Mouse (Mus musculus) embryonic facial prominence, embryonic 15.5 days (tissue): Measurements from ENCODE around the gene Tmem38b. TPM values are rescaled to one million over a fixed set of nuclear protein-coding genes. Genes with fewer than 3 reads are reported as not detected.
"Not testable (repeated sequence)": the region's sequence is repeated elsewhere in the genome, so short reads cannot be mapped to it uniquely, and the experiment has no call there.

Experiments
- ATAC-seq: fragments of 200-750 bp; cut with Nextera tagmentation; 2 replicates; pipeline ENCODE4 v1.8.0; 2017; ENCODE audit warnings: low read depth, moderate TSS enrichment; ENCODE audit not compliant: insufficient number of reproducible peaks, low FRiP score, low TSS enrichment
- H3K27ac ChIP-seq: fragments of 300-500 bp; sonication (generic); replicated peaks from 2 replicates; pipeline ENCODE4 v1.5.1; 2015; ENCODE audit warnings: mild to moderate bottlenecking, inconsistent platforms
- H3K27me3 ChIP-seq: fragments of 300-500 bp; sonication (generic); 2 replicates; pipeline ENCODE4 v1.6.1; 2015; ENCODE audit warnings: inconsistent platforms
- H3K36me3 ChIP-seq: fragments of 300-500 bp; sonication (generic); 2 replicates; pipeline ENCODE4 v1.6.1; 2015; ENCODE audit warnings: mild to moderate bottlenecking, inconsistent platforms
- H3K4me1 ChIP-seq: fragments of 300-500 bp; sonication (generic); 2 replicates; pipeline ENCODE4 v1.6.1; 2015; ENCODE audit warnings: inconsistent platforms
- H3K4me2 ChIP-seq: fragments of 300-500 bp; sonication (generic); replicated peaks from 2 replicates; pipeline ENCODE4 v1.6.1; 2015; ENCODE audit warnings: mild to moderate bottlenecking, inconsistent platforms
- H3K4me3 ChIP-seq: fragments of 300-500 bp; sonication (generic); replicated peaks from 2 replicates; pipeline ENCODE4 v1.5.1; 2015; ENCODE audit warnings: mild to moderate bottlenecking, inconsistent platforms
- H3K9ac ChIP-seq: fragments of 300-500 bp; sonication (generic); 2 replicates; pipeline ENCODE4 v1.6.1; 2015; ENCODE audit warnings: inconsistent platforms
- H3K9me3 ChIP-seq: fragments of 300-500 bp; sonication (generic); replicated peaks from 2 replicates; pipeline ENCODE4 v1.6.1; 2016; ENCODE audit warnings: inconsistent platforms
- WGBS: fragments of 180-500 bp; shearing (Covaris S2); methylation state at CpG from one replicate; pipeline ENCODE4 v1.1.7; 2015; 5-methylcytosine and 5-hydroxymethylcytosine counted together
- polyA plus RNA-seq: library from polyadenylated mRNA; unstranded; fragments of >200 nt; fragmentation: Nextera tagmentation; extraction: Ambion mirVana; gene quantifications from 2 replicates; pipeline ENCODE4 v1.2.1, GENCODE M21; 2015

Tmem38b gene
- polyA plus RNA-seq, 1 experiment from 2014 or later = 11.4 TPM

DNA sequence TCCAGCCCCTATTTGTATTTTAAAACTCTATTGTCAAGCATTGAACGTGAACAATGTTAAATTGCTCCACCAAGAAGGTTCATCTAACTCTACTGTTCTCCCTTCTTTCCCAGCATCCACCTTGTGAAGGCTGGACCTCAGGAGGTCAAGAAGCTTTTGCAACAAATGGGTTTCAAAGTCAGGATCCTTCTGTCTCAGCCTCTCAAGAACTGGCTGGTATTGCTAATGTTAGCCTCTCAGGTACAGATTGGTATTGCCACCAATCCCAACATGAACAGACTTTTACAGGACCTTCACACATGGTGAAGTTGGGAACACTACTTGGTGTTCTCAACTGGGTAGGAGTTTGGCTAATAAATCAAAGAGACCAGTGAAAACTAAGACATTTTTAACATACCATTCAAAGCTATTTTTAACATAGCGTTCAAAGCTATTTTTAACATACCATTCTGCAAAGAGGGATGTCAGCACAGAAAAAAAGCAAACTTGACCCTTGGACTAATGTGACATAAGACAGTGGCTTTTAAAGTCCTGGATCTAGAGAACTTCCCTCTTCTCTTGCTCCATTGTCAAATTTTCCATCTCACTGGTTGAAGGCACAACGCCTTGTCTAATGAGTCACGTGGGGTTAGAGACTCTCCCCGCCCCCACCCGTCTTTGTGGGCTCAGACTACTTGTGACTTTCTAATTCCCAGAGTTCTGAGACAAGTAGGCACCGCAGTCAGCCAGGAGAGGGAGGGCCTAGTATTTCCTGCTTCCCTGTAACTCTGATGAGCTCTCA lies 26.8 kb upstream of the Tmem38b start:
- 46% methylated on average over 7 of the region's 7 CpGs for WGBS
- no peaks in the 10 kb centered on the region for H3K9me3 ChIP-seq
- H3K36me3 ChIP-seq = no peaks in the 10 kb centered on the region
- H3K27ac ChIP-seq = no peak overlapping the region
- H3K4me1 ChIP-seq = 0 out of 2 replicates have a peak, but pooled peaks cover 3% of the 10 kb centered on the region
- H3K4me2 ChIP-seq = no peak overlapping the region
- no peaks in the 10 kb centered on the region; the same call in 1 of the 2 replicates for H3K27me3 ChIP-seq
- ATAC-seq = no peak
- no peak overlapping the region for H3K4me3 ChIP-seq
- no peak overlapping the region for H3K9ac ChIP-seq

DNA sequence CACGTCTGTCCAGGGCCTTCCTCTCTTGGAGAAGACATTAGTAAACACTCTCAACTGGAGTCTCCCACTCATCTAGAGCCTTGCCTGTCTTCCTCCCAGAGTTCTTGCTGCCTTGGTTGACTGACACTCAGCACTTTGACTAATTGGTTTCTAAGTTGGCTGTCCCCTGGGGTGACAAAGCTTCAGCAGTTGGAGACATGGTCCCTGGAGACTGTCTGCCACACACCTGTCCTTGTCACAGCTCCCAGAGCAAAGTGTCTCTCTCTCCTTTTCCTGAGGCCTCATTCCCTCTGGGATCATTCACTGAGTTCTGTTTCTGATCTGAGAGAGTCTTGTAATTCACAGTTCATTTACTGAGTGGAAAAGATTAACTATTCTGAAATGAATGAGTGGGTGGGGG lies 26.1 kb upstream of the Tmem38b start:
- Histone ChIP-seq H3K9me3 (no peaks in the 10 kb centered on the region), H3K4me3 (no peak overlapping the region), H3K27ac (no peak overlapping the region), H3K9ac (no peak overlapping the region), H3K36me3 (no peaks in the 10 kb centered on the region), H3K4me1 (0 out of 2 replicates have a peak, but pooled peaks cover 3% of the 10 kb centered on the region), H3K4me2 (no peak overlapping the region), H3K27me3 (no peaks in the 10 kb centered on the region; the same call in 1 of the 2 replicates)
- no peak for ATAC-seq
- 40% methylated on average over 1 of the region's 1 CpGs for WGBS

DNA sequence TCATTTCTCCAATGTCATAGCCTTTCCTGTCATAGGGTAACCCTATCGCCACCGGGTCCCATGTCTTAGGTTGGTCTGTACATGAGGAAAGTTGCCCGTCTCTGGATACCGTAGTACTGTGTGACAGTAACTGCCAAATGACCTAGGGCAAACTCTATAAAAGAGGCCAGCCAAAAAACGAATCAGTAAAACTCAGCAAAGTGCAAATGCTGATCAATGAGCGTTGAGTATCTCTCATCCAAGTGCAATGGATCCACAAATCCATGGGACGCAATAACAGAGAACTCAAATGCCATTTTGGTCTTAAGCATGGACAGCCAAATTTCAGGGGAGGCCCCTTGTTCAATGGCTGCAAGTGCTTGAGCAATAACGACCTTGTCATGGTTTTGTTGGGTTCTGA lies 22.2 kb upstream of the Tmem38b start:
- H3K9me3 ChIP-seq, H3K36me3 ChIP-seq, H3K4me2 ChIP-seq, H3K4me3 ChIP-seq, H3K9ac ChIP-seq, H3K4me1 ChIP-seq, H3K27ac ChIP-seq, ATAC-seq, H3K27me3 ChIP-seq: not testable (repeated sequence)
- whole genome bisulfite sequencing = 94% methylated on average over 8 of the region's 8 CpGs

DNA sequence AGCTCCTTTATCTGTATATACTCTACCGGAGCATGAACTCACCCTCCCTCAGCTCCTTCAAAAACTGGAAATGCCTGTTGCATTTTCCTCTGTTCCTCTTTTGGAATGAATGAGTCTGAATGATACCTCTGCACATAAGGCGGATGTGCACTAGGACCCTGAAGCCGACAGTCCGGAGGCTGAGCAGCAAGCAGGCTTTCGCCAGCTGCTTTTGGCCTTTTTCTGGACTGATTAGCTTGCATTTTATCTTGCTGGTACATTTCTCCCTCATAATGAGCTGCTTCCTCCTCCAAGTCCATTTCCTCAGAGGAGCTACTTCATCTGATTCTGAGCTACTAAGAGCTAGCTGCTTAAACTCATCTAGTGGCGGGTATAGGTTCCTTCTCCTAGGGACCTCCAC lies 19.4 kb upstream of the Tmem38b start:
- not testable (repeated sequence) for H3K4me3 ChIP-seq, H3K36me3 ChIP-seq, H3K4me1 ChIP-seq, H3K9me3 ChIP-seq, H3K27ac ChIP-seq, H3K9ac ChIP-seq, H3K4me2 ChIP-seq, H3K27me3 ChIP-seq, ATAC-seq
- WGBS = 71% methylated on average over 6 of the region's 6 CpGs

DNA sequence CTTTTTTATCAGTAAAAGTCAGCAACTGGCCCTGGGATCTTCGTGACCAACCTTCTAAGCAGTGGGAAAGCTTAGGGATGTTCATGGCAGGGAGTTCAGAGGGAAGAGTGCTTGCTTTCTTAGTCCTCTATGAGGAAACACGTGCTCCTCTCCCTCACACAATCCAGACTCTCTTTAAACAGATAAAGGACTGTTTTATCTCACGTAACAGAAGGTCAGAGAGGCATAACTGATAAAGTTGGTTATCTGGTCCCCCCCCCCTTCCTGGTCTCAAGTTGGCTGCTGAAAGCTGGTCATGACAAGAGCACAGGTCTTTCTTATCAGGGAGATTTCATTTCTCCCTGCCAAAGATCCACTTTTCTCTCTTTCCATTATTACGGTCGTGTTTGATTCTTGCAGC lies 7.5 kb upstream of the Tmem38b start:
- Histone ChIP-seq H3K36me3 (no peaks in the 10 kb centered on the region), H3K9ac (no peak overlapping the region), H3K4me1 (no peaks in the 10 kb centered on the region), H3K9me3 (no peaks in the 10 kb centered on the region), H3K27ac (no peak overlapping the region), H3K4me3 (no peak overlapping the region), H3K4me2 (no peak overlapping the region), H3K27me3 (no peaks in the 10 kb centered on the region)
- WGBS = 68% methylated on average over 5 of the region's 5 CpGs
- ATAC-seq = no peak

DNA sequence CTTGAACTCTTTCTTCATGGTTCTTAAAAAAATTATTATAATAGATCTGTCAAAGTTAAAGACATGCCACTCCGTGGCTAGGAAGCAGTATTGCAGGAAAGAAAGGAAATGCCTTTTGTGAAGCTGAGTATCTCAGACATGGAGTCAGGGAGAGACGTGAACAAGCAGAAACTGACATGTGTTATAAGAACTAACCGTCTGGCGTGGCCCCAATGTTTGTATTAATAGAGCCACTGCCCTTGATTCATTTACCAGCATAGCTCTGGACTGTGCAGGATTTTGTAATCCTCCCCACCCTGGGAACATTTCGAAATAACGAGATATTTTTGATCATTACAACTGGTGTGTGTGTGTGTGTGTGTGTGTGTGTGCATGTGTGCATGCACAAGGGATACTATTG lies 2.1 kb upstream of the Tmem38b start:
- Histone ChIP-seq H3K36me3 (no peaks in the 10 kb centered on the region), H3K4me1 (0 out of 2 replicates have a peak, but pooled peaks cover 5% of the 10 kb centered on the region), H3K27me3 (no peaks in the 10 kb centered on the region), H3K27ac (no peak overlapping the region), H3K9me3 (no peaks in the 10 kb centered on the region), H3K9ac (no peak overlapping the region), H3K4me2 (no peak overlapping the region), H3K4me3 (no peak overlapping the region)
- ATAC-seq = no peak
- WGBS = 41% methylated on average over 6 of the region's 6 CpGs

DNA sequence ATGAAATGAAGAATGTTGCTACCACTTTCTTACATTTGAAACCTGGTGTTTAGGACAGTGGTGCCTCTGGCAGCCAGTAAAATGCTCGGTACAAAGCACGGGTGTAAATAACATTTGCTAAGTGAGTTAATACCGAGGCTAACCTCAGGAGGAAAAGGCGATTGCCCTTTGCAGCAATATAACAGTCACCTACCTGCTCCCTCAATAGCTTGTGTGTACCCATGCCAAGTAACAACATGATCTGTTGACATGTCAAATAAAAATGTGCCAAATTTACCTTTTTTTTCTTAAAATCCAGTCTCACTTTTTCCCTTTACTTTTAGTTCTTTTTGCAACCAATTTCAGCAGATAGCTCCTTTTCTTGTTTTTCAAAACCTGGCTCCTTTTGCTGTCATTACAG lies 1.0 kb upstream of the Tmem38b start:
- Histone ChIP-seq H3K4me3 (no peak overlapping the region), H3K4me2 (no peak overlapping the region), H3K4me1 (0 out of 2 replicates have a peak, but pooled peaks cover 5% of the 10 kb centered on the region), H3K27me3 (no peaks in the 10 kb centered on the region), H3K27ac (no peak overlapping the region), H3K9ac (no peak overlapping the region), H3K9me3 (no peaks in the 10 kb centered on the region), H3K36me3 (no peaks in the 10 kb centered on the region)
- 47% methylated on average over 4 of the region's 4 CpGs for WGBS
- no peak for ATAC-seq

DNA sequence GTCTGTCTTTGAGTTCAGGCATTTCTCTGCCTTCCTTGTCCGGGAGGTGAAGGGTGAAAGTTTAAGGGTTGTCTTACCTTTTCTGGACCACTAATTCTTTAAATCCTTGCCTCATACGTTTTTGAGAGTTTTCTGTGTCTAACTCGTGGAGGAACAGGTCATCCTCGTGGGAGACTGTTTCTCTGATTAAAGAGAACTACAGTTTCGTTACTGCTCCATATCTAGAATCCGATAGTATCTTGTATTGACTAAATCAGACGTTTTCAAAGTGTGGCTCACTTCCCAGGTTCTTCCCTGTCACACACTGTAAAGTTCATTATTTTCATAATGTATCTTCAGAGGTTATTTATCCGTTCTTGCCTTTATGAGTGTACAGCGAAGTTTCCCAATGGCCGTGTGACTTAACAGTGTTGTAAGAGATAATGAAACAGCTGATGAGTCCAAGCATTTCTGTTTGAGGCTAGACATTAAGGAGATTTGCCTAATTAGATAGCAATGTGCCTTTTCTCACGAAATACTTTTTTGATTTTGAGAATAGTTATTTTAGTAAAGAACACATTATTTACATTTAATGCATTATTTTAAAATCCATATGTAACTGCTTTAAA lies 900 bp downstream of the Tmem38b start:
- H3K9ac ChIP-seq = no peak overlapping the region; the same call in 1 of the 2 replicates
- no peaks in the 10 kb centered on the region for H3K9me3 ChIP-seq
- H3K27ac ChIP-seq = peak overlapping the region; percentile 8; the same call in 1 of the 2 replicates
- H3K4me3 ChIP-seq = peak overlapping the region; percentile 91
- WGBS = 11% methylated on average over 11 of the region's 11 CpGs
- no peak for ATAC-seq
- no peaks in the 10 kb centered on the region for H3K27me3 ChIP-seq
- no peaks in the 10 kb centered on the region for H3K36me3 ChIP-seq
- peak overlapping the region; percentile 81 for H3K4me2 ChIP-seq
- H3K4me1 ChIP-seq = 0 out of 2 replicates have a peak, but pooled peaks cover 5% of the 10 kb centered on the region

DNA sequence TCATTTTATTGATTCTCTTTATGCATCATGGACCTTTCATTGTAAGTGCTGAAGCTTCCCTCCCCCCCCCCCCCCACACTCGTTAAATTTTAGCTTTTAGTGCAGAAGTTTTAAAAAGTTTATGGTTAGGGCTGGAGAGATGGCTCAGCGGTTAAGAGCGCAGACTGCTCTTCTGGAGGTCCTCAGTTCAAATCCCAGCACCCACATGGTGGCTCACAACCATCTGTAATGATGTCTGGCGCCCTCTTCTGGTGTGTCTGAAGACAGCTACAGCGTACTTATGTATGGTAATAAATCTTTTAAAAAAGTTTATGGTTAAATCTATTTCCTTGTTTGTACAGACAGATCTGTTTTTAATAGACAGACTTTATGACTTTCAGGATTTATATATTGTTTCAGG lies 2.0 kb downstream of the Tmem38b start:
- H3K27ac ChIP-seq = no peak overlapping the region
- H3K27me3 ChIP-seq = no peaks in the 10 kb centered on the region
- ATAC-seq = no peak
- H3K4me3 ChIP-seq = no peak overlapping the region
- no peaks in the 10 kb centered on the region for H3K9me3 ChIP-seq
- no peaks in the 10 kb centered on the region for H3K36me3 ChIP-seq
- H3K4me1 ChIP-seq = 0 out of 2 replicates have a peak, but pooled peaks cover 5% of the 10 kb centered on the region
- H3K4me2 ChIP-seq = no peak overlapping the region
- 77% methylated on average over 5 of the region's 5 CpGs for WGBS
- no peak overlapping the region for H3K9ac ChIP-seq

DNA sequence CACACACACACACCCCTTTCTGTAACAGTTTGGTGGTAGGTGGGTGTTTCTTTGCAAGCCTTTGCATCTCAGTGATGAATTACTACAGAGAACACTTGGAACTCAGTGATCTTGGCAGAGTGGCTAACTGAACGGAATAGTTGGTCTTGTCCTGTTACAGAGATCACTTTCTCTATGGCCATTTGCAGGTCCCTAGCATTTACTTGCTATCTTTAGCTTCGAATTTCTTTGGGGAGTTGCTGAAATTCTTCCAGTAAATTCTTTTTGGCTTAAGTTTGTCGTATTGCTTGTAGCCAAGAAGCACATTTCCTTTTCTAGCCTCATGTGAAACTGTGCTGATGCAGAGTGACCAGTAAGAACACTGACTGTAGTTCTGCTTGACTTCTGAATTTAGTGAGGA lies 3.1 kb downstream of the Tmem38b start:
- no peak overlapping the region for H3K4me2 ChIP-seq
- H3K9ac ChIP-seq = no peak overlapping the region
- no peaks in the 10 kb centered on the region for H3K36me3 ChIP-seq
- 74% methylated on average over 3 of the region's 3 CpGs for WGBS
- no peak overlapping the region for H3K27ac ChIP-seq
- 0 out of 2 replicates have a peak, but pooled peaks cover 5% of the 10 kb centered on the region for H3K4me1 ChIP-seq
- H3K4me3 ChIP-seq = no peak overlapping the region
- H3K27me3 ChIP-seq = no peaks in the 10 kb centered on the region
- ATAC-seq = no peak
- no peaks in the 10 kb centered on the region for H3K9me3 ChIP-seq

DNA sequence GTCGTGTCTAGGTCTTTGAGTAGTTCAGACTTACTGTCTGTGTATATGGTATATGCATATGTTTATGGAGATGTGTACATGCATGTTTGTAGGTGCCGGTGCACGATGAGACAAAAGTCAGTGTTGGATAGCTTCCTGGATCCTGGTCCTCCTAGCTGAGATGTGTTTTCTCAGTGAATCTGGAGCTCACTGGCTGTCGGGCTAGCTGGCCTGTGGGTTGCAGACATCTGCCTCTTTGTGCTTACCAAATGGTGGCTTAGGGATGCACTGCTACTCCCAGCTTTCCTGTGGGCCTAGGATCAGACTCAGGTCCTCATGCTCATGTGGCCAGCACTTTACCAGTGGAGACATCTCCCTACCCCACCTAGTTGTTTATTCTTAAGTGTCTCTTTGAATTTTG lies 4.2 kb downstream of the Tmem38b start:
- Histone ChIP-seq H3K9me3 (no peaks in the 10 kb centered on the region), H3K27ac (no peak overlapping the region), H3K4me3 (no peak overlapping the region), H3K36me3 (no peaks in the 10 kb centered on the region), H3K9ac (no peak overlapping the region), H3K4me2 (no peak overlapping the region), H3K27me3 (no peaks in the 10 kb centered on the region), H3K4me1 (0 out of 2 replicates have a peak, but pooled peaks cover 5% of the 10 kb centered on the region)
- WGBS = 91% methylated on average over 4 of the region's 4 CpGs
- ATAC-seq = no peak
